Mouse (Mus musculus) olfactory bulb, adult 2 months (tissue): Measurements from ENCODE around the gene Lsg1.

ENCODE experiments used
- CTCF ChIP-seq: fragments of 200-500 bp; IDR thresholded peaks from 2 replicates; pipeline ENCODE4 v1.5.1; 2012; ENCODE audit warnings: low read depth, mild to moderate bottlenecking, low read length, moderate library complexity; ENCODE audit not compliant: insufficient read depth
- POLR2A ChIP-seq: fragments of 200-500 bp; IDR thresholded peaks from 2 replicates; pipeline ENCODE4 v1.6.1; 2012; ENCODE audit warnings: mild to moderate bottlenecking, low read depth, low read length, moderate library complexity; ENCODE audit not compliant: insufficient read depth

DNA sequence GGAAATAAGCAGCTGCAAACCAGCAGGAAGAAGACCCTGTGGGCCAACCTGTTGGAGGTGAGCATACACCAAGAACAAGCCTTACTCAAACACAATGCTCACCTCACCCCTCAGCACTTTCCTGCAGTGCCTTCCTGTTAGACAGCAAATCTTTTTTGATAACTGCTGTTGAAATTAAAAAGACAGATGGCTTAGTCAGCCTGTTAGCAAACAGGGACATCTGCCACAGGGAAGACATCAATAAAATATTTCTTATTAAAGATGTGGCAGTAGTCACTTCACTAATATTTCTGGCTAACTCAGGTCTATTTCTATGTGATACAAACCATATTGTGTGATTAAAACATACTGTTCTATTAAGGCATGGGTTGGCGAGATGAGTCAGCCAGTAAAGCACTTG is 11.0 kb downstream of the Lsg1 start:
- TF ChIP-seq CTCF (no peak), POLR2A (no peak)
